Mouse (Mus musculus) retina, adult 2 months (tissue): ENCODE measurements around the gene Iqgap2.

ENCODE experiments used
- DNase-seq: peaks from one replicate; pipeline ENCODE4 v3.0.0-alpha.2; 2012; ENCODE audit warnings: low read depth, low spot score

Gene Iqgap2

DNA sequence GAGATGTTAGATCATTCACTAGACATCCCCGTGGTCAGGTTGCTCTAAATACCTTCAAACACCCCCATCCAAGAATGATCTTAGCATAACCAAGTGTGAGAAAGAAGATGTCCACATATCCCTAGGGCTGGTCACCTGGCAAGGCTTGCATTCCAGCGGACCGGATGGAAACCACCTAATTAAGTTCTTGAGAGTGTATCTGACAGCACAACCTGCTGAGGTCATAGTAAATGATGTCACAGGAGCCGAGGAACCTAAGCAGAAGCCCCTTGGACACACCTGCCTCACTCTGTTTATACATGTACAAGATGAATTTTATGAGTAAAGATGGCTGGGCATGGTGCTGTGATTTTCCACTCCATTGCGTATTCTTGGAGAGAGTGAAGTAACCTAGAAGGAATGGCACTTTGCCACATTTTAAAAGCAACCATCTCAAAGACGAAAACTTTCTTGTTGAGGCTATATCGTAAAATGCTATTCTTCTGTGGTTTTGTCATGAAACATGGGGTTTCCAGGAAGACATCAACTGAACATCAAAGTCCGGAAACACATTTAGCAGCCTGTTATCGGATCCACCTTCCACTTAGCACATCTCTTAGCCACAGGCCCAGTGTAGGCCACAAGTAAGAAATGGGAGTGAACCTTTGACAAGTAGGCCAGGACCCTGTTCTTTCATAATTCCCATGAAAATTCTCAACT, 179.0 kb downstream of the Iqgap2 start:
- DNase-seq, result no peak

DNA sequence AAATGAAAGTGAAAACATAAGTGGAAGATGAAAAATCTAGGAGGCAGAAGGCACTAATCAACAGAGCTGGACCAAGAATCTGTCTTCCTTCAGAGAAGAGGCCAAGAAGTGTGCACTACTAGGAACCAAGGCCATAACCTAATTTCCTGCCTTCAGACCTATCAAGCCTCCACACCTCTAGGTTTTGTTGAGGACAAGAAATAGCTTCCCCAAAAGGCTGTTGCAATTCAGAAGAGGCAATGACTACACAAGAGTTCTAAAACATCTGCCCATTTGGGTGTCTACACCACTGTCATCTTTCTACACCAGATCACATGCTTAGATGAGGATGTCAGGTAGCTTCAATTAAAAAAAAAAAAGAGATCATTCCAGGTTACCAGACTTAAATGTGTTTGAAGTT, 179.7 kb downstream of the Iqgap2 start:
- DNase-seq, result no peak

DNA sequence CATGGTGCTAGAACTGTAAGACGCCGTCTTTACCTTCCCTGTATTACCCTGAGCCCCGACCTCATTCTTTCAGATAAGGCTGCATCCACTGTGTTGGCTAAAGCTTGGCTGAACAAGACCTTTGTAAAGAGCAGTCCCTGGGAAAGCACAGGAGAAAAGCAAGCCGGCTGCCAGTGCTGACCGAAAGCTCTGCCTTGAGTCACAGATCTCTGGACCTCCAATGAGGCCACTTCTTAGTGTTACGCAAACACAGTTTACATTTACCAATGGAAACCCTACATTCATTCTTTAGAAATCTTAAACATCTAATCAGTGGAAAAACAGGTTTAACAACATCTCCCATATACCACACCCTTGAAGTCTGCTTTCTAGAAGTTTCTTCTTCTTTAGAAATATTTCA, 186.1 kb downstream of the Iqgap2 start:
- no peak for DNase-seq

DNA sequence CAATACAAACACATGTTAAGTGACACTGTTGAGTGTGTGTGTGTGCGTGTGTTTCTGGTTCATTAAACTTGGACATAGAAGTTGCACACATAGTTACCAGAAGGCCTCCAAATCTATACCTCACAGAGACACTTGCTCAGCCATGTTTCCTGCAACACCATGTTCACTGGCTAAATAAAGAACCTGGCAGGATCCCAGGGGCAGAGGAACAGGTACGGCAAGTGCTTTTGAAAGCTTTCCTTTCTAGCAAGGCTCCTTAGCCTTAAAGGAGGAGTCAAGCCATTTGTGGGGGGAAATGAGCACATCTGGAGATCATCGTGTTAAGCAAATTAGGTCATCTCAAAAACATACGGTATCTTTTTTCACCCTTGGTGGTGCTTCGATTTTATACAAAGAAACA, 188.3 kb downstream of the Iqgap2 start:
- no peak for DNase-seq

DNA sequence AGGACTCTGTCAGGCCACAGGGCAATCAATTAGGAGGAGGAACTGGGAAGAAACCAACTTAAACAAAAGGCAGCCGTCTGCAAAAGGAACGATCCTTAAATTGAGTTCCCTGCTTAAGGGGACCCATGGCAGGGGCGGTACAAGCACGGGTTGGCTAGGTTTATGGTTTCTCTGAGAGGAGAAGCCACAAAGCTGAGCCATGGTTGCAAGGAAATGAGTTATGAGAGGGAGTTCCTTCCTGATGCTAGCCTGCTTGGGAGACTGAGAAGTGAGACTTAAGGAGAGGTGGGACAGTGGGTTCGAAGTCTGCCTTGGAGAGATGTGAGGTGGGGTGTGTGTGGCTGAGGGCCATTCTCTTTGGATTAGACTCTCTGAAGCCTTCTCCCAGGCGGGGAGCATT, 193.8 kb downstream of the Iqgap2 start:
- DNase-seq, result no peak

DNA sequence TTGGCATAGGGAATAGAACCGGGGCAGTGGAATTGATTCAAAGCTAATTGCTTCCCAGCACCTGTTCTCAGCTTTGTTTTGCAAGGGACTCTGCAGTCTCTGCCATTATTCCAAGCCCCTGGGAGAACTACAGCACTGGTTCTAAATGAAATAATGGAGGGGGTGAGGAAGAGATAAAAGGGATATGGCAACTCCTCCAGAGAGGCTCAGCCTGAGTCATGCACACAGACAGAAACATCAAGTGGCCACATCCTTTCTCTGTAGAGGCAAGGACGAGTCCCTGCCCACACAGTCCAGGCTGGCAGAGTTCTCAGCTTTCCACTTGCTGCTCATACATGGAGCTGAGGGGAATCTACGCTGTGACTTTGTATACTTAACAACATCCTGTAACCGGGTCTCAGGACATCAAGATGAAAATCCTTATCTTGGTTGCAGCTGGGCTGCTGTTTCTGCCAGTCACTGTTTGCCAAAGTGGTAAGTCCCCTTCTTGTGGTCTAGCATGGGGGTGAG, 195.0 kb downstream of the Iqgap2 start, which contains the start of gene F2rl2:
TSS of gene F2rl2 (plus strand) at position 200 of the 510 bp plus-strand sequence.
- no peak for DNase-seq

DNA sequence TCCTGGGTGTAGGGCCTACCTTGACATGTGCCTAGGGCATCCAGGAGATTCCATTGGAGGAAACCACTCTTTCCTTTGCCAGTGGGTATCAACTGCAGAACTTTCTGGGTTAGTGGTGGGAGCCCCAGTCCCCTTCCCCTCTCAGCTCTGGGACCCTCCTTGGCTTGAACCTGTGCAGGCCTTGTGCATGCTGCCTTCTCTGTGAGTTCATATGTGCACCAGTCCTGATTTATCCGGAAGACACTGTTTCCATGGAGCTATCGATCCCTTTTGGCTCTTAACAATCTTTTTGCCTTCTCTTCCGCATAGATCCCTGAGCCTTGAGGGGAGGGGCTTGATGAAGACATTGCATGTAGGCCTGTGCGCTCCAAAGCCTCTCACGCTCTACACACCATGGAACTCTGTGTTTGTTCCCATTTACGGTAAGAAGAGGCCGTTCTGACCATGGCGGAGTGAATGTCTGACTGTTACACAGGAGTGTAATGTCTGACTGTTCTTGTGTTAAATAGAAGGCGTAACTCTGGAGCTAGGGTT, 195.5 kb downstream of the Iqgap2 start:
- DNase-seq, result no peak

DNA sequence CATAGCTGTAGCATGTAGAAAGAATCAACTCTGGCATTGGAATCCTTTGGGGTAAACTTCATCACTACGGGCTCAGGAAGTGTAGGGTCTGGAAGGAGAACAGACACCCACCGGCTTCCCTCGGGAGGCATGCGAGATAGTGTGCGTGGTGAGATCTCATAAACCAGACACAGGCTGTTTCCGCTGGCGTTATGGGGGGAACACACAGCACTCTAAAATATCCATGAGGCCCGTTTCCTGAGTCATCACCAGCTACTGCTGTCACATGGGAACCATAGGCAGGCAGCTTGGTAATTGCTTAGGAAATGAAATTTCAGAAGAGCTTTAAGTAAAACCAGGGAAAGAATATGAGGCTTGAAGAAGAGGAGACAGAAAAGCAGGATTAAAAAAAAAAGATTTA, 199.5 kb downstream of the Iqgap2 start:
- DNase-seq, result no peak

DNA sequence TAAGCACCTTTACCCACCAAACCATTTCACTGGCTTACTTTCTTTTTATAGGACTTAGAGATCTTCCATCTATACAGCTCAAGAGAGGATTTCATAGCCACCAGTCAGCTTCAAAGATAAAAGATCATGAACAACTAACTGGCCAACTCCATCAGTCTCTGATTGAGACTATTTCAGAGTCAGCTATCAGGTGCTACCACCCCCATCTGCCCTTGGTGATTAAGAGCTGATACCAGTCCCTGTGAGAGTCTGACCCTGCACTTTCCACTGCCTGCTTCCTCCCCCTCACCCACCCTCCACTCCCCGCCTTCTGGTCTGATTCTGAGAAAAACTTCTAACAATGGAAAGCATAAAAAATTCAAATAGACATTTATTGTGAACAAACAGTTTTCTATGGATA, 203.1 kb downstream of the Iqgap2 start:
- DNase-seq, result no peak

DNA sequence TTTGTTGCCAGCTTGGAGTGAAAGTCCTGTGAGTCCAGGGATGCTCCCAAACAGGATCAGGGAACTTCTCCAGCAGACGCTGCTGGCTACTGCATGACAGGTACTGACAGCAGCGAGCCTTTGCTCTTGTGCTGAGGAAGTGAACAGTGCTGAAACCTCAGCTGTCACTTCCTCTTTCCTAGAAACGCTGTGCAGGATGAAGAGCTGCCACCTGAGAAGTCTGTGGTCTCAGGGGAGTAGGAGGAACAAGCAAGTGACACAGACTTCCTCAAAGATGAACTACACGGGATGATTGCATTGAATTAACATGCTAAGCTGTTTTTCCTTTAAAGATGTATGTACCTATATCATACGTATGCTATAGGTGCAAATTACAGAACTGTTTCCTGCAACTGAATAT, 206.0 kb downstream of the Iqgap2 start:
- DNase-seq, result no peak

DNA sequence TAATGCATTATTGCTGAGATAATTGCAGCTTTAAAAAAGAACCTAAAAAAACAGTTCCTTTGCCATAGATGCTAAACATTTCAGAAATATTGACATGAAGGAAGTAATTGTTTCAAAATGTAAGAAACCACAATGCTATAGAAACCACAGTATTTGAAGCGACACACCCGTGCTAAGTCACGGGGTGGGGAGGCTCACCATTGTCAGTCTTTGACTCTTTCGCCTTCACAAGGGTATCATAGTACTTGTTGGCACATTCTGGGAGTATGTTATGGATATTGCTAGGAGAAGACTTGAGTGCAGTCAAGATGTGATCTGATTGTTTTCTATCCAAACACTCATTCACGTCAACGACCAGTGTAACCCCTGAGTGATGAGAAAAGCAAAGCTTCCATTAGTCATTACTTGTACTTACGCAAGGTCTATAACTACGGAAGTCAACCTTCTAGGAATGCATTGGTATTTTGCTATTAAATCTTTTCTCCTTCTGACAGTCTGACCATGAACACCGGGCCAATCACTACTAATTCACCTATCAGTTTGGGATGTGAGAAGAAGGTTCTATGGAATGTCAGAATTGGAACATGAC, 207.0 kb downstream of the Iqgap2 start:
- DNase-seq, result no peak

DNA sequence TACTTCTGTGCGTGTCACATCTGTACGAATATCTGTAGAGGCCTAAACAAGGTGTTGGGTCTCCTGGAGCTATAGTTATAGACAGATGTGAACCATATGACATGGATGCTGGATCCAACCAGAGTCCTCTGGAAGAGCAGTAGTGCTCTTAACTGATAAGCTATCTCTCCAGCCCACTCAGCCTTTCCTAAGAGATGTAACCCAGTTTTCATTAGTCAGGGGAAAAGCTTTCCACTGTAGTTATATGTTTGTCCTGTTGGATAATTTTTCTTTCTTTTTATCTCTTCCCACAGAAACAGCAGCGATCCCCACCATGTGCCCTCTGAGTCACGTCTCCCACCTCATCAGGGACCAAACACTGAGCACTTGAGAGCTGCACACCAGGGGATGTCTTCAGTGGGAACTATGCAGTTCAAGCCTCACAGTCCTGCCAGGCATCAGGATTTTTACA, 212.2 kb downstream of the Iqgap2 start:
- no peak for DNase-seq

DNA sequence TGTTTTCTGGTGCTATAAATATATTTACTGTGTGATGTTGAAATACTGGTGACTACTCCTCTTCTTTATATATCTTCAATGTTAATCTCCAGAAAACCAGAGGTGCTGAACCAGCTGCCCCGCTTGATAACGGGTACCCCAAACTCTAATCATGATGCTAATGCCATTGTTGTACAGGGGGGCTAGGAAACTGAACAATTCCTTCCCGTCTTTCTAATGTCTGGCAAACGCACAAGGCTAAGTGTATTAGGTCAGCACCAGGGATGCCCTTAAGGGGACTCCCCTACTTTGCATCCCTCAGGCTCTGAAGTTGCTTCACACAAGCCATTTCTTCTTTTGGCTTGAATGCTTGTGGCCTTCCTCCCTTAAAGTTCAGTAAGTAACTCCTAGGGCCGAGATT, 212.6 kb downstream of the Iqgap2 start:
- no peak for DNase-seq

DNA sequence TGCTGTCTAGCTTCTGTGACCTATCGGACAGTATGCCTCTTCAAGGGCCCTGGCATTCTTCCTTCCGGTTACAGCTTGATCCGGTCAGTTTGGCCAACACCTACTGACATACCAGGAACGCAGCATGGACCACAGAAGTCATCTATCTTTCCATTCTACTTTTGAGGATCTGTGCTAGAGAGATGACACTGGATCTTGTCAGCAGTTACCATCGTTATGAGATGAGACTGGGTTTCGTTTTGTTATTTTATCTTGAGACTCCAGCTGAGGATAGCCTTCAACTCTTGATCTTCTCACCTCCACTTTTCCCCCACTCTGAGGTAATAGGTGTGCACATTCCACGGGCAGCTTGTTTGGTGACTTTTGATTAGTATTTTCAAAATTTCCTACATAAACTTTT, 219.3 kb downstream of the Iqgap2 start:
- no peak for DNase-seq

DNA sequence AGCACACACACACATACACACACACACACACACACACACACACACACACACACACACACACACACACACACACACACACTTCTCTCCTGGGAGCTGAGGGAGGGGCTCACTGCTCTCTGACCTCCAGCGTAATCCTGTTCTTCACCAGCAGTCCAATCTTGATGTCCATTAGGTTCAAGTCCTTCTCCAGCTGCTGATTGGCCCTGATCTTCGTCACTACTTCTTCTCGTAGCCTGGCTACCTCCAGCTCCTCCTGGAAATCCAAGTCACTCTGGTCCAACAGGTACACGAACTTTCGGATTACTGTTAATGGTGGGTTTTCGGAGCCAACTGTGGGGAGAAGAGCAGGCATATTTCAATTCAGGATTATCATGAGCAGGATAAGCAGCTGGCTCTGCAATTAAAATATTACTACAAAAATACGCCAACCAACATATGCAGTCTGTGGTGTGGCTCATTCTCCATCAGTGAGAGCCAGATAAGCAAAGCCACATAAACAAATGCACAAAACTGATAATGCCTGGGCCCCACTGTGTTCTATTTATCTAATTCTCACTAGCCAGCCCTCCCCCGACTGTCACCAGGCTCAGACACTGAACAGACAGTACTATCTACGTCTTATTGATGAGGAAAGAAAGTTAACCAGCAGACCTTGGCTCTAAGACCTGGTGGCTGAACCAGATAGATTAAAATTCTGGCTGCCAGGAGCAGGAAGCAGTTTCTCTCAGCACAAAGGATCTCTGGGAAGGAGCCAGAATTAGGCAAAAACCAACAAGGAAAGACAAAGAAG, 220.4 kb downstream of the Iqgap2 start:
- no peak for DNase-seq

DNA sequence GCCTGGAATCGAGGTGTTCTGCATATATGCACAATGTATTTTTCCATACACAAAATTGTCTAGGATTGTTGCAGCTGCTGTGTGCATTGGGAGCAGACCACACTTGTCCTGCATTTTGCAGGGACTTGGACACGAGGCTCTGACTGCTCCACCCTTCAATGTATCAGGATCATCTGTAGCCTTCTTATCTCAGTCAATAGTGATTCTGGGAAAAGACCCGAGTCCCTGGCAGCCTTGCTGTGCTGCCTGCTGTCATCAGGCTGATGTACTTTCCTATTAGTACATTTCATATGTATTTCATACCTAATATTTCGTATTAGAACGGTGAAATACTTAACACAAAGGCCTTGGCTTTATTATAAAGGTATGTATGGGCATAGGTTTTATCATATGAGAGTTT, 221.2 kb downstream of the Iqgap2 start:
- DNase-seq, result no peak

DNA sequence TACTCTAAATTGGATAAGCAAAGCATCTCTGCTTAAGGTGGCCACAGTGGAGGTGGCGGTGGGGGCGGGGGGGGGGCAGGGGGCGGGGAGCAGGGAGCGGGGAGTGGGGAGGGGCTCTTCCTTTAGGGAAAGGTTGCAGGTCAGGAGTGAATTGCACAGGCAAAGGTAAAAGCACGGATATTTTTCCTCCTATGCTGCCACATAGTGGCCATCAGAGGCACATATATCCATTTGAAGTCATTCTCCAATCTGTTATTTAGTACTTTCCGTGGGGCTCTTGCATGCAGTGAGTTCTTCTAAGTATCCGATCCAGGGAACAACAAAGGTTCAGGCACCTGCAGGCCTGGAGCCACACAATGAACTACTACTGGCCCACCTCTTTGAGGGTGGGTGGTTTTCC, 224.5 kb downstream of the Iqgap2 start:
- DNase-seq, result no peak

DNA sequence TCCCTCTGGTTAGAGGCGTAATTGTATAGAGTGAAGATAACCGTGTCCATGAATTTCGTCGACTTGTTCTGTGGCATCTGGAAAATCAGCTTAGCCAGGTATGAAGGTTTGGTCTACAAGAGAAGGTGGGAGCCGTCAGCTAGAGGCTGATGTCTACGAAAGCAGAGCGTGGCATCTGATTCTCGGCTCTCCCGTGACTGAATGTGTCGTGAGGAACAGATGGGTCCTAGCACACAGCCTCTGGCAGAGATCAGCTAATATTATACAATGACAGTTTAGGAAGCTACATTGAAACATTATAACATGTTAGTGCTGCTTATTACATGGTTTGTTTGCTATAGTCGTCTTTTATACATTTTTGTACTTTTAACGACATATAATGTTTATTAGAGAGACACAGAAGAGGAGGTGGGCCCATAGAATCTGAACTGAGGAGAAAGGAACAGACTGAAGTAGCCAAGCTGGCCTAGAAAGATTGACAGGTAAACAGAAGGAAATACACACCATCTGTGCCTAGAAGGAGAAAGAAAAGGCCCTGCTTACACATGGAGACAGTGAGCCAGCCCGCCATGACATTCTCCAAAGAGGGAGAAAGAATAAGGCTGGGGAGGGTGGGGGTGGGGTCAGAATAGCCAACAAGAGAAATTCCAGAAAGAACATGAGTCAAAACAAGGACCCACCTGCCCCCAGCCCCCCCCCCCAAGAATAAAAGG, 225.9 kb downstream of the Iqgap2 start:
- DNase-seq, result no peak

DNA sequence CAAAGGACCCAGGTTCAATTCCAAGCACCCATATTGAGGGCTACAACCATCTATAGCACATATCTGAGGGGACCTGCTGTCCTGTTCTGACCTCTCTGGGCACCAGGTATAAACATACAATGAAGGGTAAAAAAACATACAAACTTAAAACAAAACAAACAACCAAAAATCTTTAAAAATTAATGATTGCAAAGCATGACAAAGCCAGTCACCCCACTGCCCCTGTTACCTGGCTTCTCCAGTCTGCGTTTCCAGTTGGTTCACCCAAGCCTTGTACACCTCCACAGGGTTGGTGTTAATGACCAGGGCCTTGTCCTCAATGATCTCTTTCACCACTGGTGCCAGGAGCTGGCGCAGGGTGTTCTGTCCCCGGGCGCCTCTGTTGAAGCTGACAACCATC, 227.9 kb downstream of the Iqgap2 start:
- DNase-seq, result no peak

DNA sequence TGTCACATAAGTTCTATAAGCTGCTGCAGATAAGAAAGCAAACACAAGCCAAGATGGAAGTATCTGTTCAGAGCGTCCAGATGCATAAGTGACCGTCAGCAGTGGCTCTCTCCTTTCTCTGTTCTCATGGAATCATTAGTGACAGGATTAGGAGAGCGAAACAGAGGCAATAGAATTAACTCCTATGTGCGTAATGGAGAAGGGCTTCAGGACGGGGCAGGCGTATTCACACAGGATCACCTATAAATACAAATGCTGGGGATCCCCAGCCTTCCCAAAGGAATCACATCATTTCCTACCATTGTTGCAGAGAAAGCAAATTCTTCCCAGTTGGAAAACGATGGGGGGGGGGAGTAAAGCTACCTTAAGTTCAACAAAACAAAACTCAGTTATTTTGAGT, 232.3 kb downstream of the Iqgap2 start:
- no peak for DNase-seq

DNA sequence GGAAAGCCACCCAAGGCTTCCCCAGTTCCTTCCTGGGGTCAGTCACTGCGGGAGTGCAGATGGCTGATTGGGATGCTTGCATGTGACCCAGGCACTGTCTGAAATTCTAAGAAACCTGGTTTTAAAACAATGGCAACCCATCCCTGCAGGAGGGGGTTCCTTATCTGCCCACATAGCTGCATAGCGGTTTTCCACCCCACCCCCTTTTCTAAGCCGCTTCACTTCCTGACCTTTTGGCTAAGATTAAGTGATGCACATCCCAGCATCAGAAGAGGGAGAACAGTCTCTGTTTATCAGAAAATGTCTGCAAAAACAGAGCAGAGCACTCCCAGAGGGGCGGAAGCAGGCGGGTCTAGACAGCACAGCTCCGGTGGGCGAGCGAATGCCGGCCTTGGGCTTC, 234.6 kb downstream of the Iqgap2 start:
- DNase-seq, result no peak

DNA sequence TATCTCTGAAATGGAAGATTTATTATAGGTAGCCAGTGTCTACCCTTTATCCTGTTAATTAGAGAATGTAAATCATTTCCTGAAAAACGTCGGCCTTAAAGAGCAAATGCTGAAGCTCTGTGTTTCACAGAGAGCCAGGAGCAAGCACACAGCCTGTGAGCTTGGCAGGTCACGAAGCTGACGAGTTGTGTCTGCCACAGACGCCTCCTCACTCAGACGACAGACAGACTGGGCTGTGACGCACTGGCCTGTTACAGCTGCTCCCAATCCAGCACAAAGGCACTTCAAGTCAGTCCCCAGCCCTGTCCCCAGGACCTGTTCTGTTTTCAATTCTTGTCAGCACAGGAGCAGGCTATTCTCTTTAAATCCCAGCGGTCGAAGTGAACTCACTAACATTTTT, 236.4 kb downstream of the Iqgap2 start:
- DNase-seq, result no peak
